ENCODE assay signal across 13 mouse cellular contexts in genomic region chr1:90311016-90311415, GRCm38 (mm10).
"Had no signal": no experiment of that assay in that cellular context is flagged by ENCODE, and none has a peak within 500 bp of the region (broad histone marks: within the 10 kb centered on the region; RNA-seq: fewer than 3 reads in every experiment).

No protein-coding gene starts in this region.

- H3K27ac ChIP-seq: limb, embryonic 10.5 days; liver, embryonic 15.5 days; lung, embryonic 15.5 days; stomach, embryonic 15.5 days had no signal

- H3K27me3 ChIP-seq: midbrain, embryonic 13.5 days; neural tube, embryonic 13.5 days; stomach, embryonic 15.5 days had no signal

- H3K4me3 ChIP-seq: limb, embryonic 10.5 days; liver, embryonic 15.5 days; lung, embryonic 15.5 days; midbrain, embryonic 13.5 days; neural tube, embryonic 13.5 days; stomach, embryonic 15.5 days had no signal

- DNase-seq: kidney, adult 18-20 months; kidney, postnatal 36 days; lung, postnatal 36 days; retina, postnatal 1 day; thymus, adult 2 months; thymus, postnatal 36 days had no signal

- H3K9me3 ChIP-seq: limb, embryonic 10.5 days; liver, embryonic 15.5 days; lung, embryonic 15.5 days; midbrain, embryonic 13.5 days; neural tube, embryonic 13.5 days; stomach, embryonic 15.5 days had no signal

- H3K4me2 ChIP-seq: liver, embryonic 11.5 days; liver, embryonic 15.5 days; lung, embryonic 15.5 days; midbrain, embryonic 13.5 days; neural tube, embryonic 13.5 days; stomach, embryonic 15.5 days had no signal

- H3K9ac ChIP-seq: liver, embryonic 15.5 days; lung, embryonic 15.5 days; midbrain, embryonic 13.5 days; neural tube, embryonic 13.5 days; stomach, embryonic 15.5 days had no signal

- H3K36me3 ChIP-seq: limb, embryonic 10.5 days; liver, embryonic 15.5 days; lung, embryonic 15.5 days; midbrain, embryonic 13.5 days; neural tube, embryonic 13.5 days; stomach, embryonic 15.5 days had no signal

- H3K4me1 ChIP-seq: liver, embryonic 15.5 days; stomach, embryonic 15.5 days had no signal
